Mouse (Mus musculus) intestine, embryonic 16.5 days (tissue): ENCODE measurements around the gene Klk1b9. TPM values are rescaled to one million over a fixed set of nuclear protein-coding genes. Genes with fewer than 3 reads are reported as not detected.
"Not testable (repeated sequence)": the region's sequence is repeated elsewhere in the genome, so short reads cannot be mapped to it uniquely, and the experiment has no call there.

Source experiments
- ATAC-seq: fragments of 200-750 bp; cut with Nextera tagmentation; 2 replicates; pipeline ENCODE4 v1.8.0; 2017; ENCODE audit warnings: moderate TSS enrichment, moderate library complexity
- H3K27ac ChIP-seq: fragments of 300-500 bp; sonication (generic); 2 replicates; pipeline ENCODE4 v1.5.1; 2014; ENCODE audit warnings: mild to moderate bottlenecking, low read length
- H3K27me3 ChIP-seq: fragments of 300-500 bp; sonication (generic); replicated peaks from 2 replicates; pipeline ENCODE4 v1.6.1; 2014; ENCODE audit warnings: low read length, control low read depth, mixed read lengths; ENCODE audit not compliant: control insufficient read depth, insufficient read depth
- H3K36me3 ChIP-seq: fragments of 300-500 bp; sonication (generic); 2 replicates; pipeline ENCODE4 v1.6.1; 2014; ENCODE audit warnings: low read length, control low read depth; ENCODE audit not compliant: control insufficient read depth, insufficient read depth
- H3K4me1 ChIP-seq: fragments of 300-500 bp; sonication (generic); 2 replicates; pipeline ENCODE4 v1.6.1; 2014; ENCODE audit warnings: low read length, control low read depth, mixed read lengths; ENCODE audit not compliant: control insufficient read depth, insufficient read depth
- H3K4me2 ChIP-seq: fragments of 300-500 bp; sonication (generic); 2 replicates; pipeline ENCODE4 v1.6.1; 2014; ENCODE audit warnings: low read depth, low read length, control low read depth
- H3K4me3 ChIP-seq: fragments of 300-500 bp; sonication (generic); 2 replicates; pipeline ENCODE4 v1.5.1; 2014; ENCODE audit warnings: mild to moderate bottlenecking, low read length
- H3K9ac ChIP-seq: fragments of 300-500 bp; sonication (generic); 2 replicates; pipeline ENCODE4 v1.6.1; 2014; ENCODE audit warnings: low read depth, low read length
- H3K9me3 ChIP-seq: fragments of 300-500 bp; sonication (generic); 2 replicates; pipeline ENCODE4 v1.6.1; 2016; ENCODE audit warnings: low read length, control low read depth; ENCODE audit not compliant: control insufficient read depth
- WGBS: fragments of 180-500 bp; shearing (Covaris S2); extraction: QIAGEN DNeasy Blood & Tissue Kit; methylation state at CpG from one replicate; pipeline ENCODE4 v1.1.7; 2014; 5-methylcytosine and 5-hydroxymethylcytosine counted together
- polyA plus RNA-seq: library from polyadenylated mRNA; unstranded; fragments of >200 nt; fragmentation: Nextera tagmentation; extraction: Ambion mirVana; gene quantifications from 2 replicates; pipeline ENCODE4 v1.2.1, GENCODE M21; 2015

Gene Klk1b9
- polyA plus RNA-seq, 1 experiment from 2014 or later, result not detected

- H3K4me1 ChIP-seq, result no peaks in the 10 kb centered on the region
- H3K27ac ChIP-seq, result no peak within 1 kb of the TSS
- no peak for ATAC-seq
- no peak within 1 kb of the TSS for H3K4me3 ChIP-seq
- no peak within 1 kb of the TSS for H3K9ac ChIP-seq
- no peaks in the 10 kb centered on the region for H3K27me3 ChIP-seq
- H3K9me3 ChIP-seq, result no peaks in the 10 kb centered on the region
- no peak within 1 kb of the TSS for H3K4me2 ChIP-seq
- 67% methylated on average over 3 of the region's 3 CpGs for WGBS
- no peaks in the 10 kb centered on the region for H3K36me3 ChIP-seq
These were observed 9.4 kb upstream of the Klk1b9 start, which contains the start of gene Klk1b1 for GRCm38 (mm10) chr7:43966451-43966850. Gene Klk1b1, plus strand, starts transcription at chr7:43966751.

- Histone ChIP-seq H3K27me3 (no peaks in the 10 kb centered on the region), H3K4me3 (no peak overlapping the region), H3K9me3 (no peaks in the 10 kb centered on the region), H3K36me3 (no peaks in the 10 kb centered on the region), H3K27ac (no peak overlapping the region), H3K4me2 (no peak overlapping the region), H3K4me1 (no peaks in the 10 kb centered on the region), H3K9ac (no peak overlapping the region)
- no peak for ATAC-seq
- WGBS, result 77% methylated on average over 3 of the region's 3 CpGs
These were observed 8.8 kb upstream of the Klk1b9 start for GRCm38 (mm10) chr7:43967058-43967457.

DNA sequence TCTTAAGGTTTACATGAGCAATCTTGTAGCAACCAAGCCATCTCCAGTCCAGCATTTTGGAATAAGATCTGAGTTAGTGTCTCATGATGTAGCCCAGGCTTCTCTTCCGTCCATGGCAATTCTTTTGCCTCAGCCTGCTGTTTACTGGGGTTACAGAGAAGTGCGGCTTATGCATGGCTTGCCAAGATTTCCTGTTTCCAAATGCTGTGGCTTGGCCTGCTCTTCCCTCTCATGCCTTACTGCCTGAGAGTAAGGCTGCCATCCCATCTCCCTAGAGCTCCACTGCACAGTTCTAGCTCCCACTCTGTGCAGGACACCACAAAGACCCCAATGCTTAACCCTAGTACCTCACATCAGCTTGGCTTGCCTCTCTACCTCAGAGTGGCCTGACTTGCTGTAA, 8.2 kb upstream of the Klk1b9 start:
- Histone ChIP-seq H3K27ac (no peak overlapping the region), H3K9me3 (no peaks in the 10 kb centered on the region), H3K4me3 (no peak overlapping the region), H3K27me3 (no peaks in the 10 kb centered on the region), H3K36me3 (no peaks in the 10 kb centered on the region), H3K9ac (no peak overlapping the region), H3K4me1 (no peaks in the 10 kb centered on the region), H3K4me2 (no peak overlapping the region)
- WGBS, result 76% methylated on average over 2 of the region's 2 CpGs
- no peak for ATAC-seq

DNA sequence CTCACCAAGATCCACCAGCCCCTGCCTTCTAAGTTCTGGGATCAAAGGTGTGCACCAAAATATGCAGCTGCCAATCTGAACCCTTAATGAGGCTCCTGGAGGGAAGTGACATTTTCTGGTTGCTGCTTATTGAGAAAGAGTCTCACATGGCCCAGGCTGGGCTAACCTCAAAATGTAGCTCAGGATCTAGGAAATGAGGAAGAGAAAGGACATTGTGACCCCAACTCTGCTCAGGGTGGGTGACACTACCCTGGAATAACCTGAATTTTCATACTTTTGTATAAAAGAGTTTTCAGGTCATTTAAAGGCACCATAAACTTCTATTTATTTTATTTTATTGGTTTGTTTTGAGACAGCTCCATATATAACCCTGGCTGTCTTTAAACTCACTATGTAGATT, 9.8 kb downstream of the Klk1b9 start:
- Histone ChIP-seq H3K9ac (no peak overlapping the region), H3K4me1 (no peaks in the 10 kb centered on the region), H3K9me3 (no peaks in the 10 kb centered on the region), H3K27me3 (no peaks in the 10 kb centered on the region), H3K4me3 (no peak overlapping the region), H3K36me3 (no peaks in the 10 kb centered on the region), H3K27ac (no peak overlapping the region), H3K4me2 (no peak overlapping the region)
- ATAC-seq, result no peak

DNA sequence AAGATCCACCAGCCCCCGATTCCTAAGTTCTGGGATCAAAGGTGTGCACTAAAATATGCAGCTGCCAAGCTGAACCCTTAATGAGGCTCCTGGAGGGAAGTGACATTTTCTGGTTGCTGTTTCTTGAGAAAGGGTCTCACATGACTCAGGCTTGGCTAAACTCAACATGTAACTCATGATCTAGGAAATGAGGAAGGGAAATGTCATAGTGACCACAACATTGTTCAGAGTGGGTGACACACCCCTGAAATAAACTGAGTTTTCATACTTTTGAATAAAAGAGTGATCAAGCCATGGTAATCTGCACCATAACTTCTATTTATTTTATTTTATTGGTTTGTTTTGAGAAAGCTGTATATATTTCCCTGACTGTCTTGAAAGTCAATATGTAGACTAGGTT, 19.0 kb downstream of the Klk1b9 start:
- H3K36me3 ChIP-seq, H3K4me3 ChIP-seq, H3K9ac ChIP-seq, H3K4me2 ChIP-seq, H3K9me3 ChIP-seq, H3K4me1 ChIP-seq, H3K27ac ChIP-seq, H3K27me3 ChIP-seq, ATAC-seq: not testable (repeated sequence)
- WGBS, result 83% methylated on average over 1 of the region's 1 CpGs

DNA sequence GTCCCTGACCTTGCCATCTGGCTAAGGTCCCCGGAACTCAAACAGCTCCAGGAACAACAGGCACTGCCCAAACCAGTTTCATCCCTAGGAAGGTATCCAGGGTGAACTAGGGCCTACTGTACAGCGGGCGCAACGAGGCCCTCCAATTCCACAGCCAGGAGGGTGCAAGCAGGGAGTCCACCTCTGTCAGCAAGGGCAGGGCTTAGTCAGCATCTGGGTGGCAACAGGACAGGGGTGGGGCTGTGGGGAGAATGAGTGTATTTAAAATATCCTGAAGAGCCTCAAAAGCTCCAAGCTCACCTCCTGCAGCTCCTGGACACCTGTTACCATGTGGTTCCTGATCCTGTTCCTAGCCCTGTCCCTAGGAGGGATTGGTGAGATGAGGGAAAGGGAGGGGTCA, 19.7 kb downstream of the Klk1b9 start, which contains the start of gene Klk1b11:
Gene Klk1b11 (plus strand): TSS at position 301 of the 400 bp plus-strand sequence.
- not testable (repeated sequence) for H3K9me3 ChIP-seq, H3K36me3 ChIP-seq, H3K27ac ChIP-seq, H3K4me3 ChIP-seq, H3K9ac ChIP-seq, H3K4me1 ChIP-seq, H3K4me2 ChIP-seq, ATAC-seq, H3K27me3 ChIP-seq
- 75% methylated on average over 4 of the region's 4 CpGs for WGBS

- no peaks in the 10 kb centered on the region for H3K4me1 ChIP-seq
- H3K4me2 ChIP-seq, result no peak overlapping the region
- H3K9ac ChIP-seq, result no peak overlapping the region
- no peak for ATAC-seq
- no peaks in the 10 kb centered on the region for H3K9me3 ChIP-seq
- no peak overlapping the region for H3K27ac ChIP-seq
- no peaks in the 10 kb centered on the region for H3K27me3 ChIP-seq
- H3K36me3 ChIP-seq, result no peaks in the 10 kb centered on the region
- H3K4me3 ChIP-seq, result no peak overlapping the region
These were observed 29.0 kb downstream of the Klk1b9 start for GRCm38 (mm10) chr7:44004847-44005246.

GRCm38 (mm10) chr7:44011868-44012267, 36.0 kb downstream of the Klk1b9 start, which contains the start of gene Klk1b26:
Gene Klk1b26, plus strand, starts transcription at chr7:44012168.
- ATAC-seq, H3K27ac ChIP-seq, H3K4me3 ChIP-seq, H3K36me3 ChIP-seq, H3K4me2 ChIP-seq, H3K27me3 ChIP-seq, H3K9ac ChIP-seq, H3K4me1 ChIP-seq, H3K9me3 ChIP-seq: not testable (repeated sequence)

DNA sequence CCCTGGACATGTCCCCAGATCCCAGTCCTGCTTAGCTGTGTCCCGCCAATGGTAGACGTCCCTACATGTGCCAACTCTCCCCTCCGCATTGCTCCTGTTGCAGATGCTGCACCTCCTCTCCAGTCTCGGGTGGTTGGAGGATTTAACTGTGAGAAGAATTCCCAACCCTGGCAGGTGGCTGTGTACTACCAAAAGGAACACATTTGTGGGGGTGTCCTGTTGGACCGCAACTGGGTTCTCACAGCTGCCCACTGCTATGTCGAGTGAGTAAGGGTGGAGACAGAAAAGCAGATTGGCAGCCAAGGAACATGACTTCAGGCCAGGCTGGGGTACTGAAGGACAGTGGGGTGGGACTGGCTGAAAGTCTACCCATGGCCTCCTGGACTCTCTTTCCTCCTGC, 38.8 kb downstream of the Klk1b9 start:
- H3K27me3 ChIP-seq, H3K4me2 ChIP-seq, H3K36me3 ChIP-seq, H3K4me3 ChIP-seq, H3K9ac ChIP-seq, H3K4me1 ChIP-seq, ATAC-seq, H3K27ac ChIP-seq, H3K9me3 ChIP-seq: not testable (repeated sequence)
- WGBS, result 77% methylated on average over 6 of the region's 6 CpGs

DNA sequence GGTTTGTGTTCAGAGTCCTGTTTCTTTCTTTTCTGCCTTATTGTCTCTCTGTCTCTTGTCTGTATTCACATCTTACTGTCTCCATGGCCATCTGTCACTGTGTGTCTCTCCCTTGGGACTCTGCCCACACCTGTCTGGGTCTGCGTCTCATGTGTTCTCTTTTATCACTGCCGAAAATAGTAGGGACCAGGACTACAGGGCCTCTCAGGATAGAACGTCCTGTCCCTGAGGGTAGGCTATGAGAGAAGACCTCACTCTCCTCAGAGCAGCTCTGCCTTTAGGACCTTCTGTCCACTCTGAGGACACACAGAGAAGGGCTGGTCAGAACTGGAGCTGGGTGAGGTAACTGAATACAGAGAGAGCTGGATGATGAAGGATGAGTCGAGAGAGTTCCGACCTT, 39.2 kb downstream of the Klk1b9 start:
- H3K36me3 ChIP-seq, result no peaks in the 10 kb centered on the region
- ATAC-seq, result no peak
- H3K9me3 ChIP-seq, result no peaks in the 10 kb centered on the region
- no peak overlapping the region for H3K9ac ChIP-seq
- no peak overlapping the region for H3K27ac ChIP-seq
- H3K4me3 ChIP-seq, result no peak overlapping the region
- WGBS, result 81% methylated on average over 5 of the region's 5 CpGs
- H3K4me2 ChIP-seq, result no peak overlapping the region
- no peaks in the 10 kb centered on the region for H3K4me1 ChIP-seq
- no peaks in the 10 kb centered on the region for H3K27me3 ChIP-seq
